Mouse (Mus musculus) adrenal gland, postnatal 14 days (tissue): ENCODE measurements around the gene Arvcf. TPM values are rescaled to one million over a fixed set of nuclear protein-coding genes. Genes with fewer than 3 reads are reported as not detected.

ENCODE experiments used
- DNase-seq: peaks from one replicate; pipeline ENCODE4 v3.0.0; 2021; ENCODE audit warnings: mixed read lengths
- microRNA-seq, 2 experiments: library from miRNA; unstranded; fragments of <30 nt; microRNA quantifications; one replicate each; pipeline ENCODE4 v1.2.0; 2021
- total RNA-seq: library from RNA; stranded (reverse); gene quantifications from 2 replicates; pipeline ENCODE4 v1.2.3, GENCODE M21; 2021

Arvcf gene
- total RNA-seq, 1 experiment from 2014 or later = 30.2 TPM

GRCm38 (mm10) chr16:18428516-18429042, 80.6 kb downstream of the Arvcf start:
- DNase-seq = no peak

DNA sequence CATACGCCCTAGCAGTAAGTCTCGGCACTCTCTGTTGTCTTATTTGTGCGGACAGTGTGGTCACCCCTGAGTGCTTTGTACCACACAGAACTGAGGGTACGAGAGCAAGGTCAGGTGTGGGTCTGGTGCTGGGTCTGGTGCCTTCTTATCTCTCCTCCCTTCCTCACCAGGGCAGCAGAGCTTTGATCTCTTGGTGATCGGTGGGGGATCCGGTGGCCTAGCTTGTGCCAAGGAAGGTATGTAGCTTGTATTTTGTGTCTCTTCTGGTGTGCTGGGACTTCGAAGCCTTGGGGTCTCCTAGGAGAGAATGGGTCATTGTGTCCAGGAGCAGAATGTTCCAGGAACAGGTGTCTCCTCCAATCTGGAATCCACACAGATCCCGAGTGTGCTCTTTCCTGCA, 81.7 kb downstream of the Arvcf start:
- no peak for DNase-seq

GRCm38 (mm10) chr16:18430641-18431212, 82.7 kb downstream of the Arvcf start:
- DNase-seq = no peak

DNA sequence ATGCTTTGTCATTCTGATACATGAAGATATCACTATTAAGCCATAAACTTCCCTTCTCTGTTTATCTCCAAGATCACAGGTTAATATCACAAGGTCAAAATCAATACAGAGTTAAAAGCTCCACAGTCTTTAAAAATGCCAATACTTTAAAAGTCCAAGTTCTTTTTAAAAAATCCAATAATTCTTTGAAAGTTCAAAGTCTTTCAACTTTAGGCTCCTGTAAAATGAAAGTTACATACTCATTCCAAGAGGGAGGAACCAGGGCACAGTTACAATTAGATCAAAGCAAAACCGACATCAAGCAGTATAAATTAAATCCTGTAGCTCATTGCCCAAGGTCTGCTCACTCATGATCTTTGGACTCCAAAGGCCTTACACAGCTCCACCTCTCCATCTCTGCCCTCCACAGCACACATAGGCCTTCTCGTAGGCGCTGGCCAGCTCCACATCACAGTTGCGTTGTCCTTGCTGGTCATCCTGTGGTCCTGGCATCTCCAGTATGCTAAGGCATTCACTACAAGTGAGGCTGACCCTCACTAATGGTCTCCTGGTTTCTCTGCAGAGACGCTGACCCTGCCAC, 85.4 kb downstream of the Arvcf start:
- peak; percentile 59 for DNase-seq

DNA sequence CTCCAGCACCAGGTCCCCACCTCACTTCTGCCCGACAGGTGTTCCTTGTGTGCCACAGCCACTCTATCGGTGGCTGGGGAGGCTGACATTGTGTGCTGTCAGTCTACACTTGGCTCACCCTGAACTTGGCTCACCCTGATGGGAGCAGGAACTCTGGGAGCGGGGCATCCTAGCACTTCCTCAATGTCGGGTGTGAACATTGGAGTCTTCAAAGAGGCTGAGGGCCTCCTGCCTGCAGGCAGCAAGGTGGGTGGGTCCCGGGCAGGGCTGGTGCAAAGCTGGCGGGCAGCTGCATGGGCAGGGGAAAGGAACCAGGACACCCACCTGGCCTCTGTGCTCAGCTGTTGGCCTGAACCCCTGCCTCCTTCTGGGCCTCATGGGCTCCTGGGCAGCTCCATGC, 88.1 kb downstream of the Arvcf start:
- no peak for DNase-seq

GRCm38 (mm10) chr16:18443385-18443841, 95.4 kb downstream of the Arvcf start:
- DNase-seq = peak; percentile 95

- no peak for DNase-seq
Measured at GRCm38 (mm10) chr16:18447243-18447642, 99.3 kb downstream of the Arvcf start.

- no peak for DNase-seq
Measured at GRCm38 (mm10) chr16:18448104-18448503, 100.1 kb downstream of the Arvcf start.

DNA sequence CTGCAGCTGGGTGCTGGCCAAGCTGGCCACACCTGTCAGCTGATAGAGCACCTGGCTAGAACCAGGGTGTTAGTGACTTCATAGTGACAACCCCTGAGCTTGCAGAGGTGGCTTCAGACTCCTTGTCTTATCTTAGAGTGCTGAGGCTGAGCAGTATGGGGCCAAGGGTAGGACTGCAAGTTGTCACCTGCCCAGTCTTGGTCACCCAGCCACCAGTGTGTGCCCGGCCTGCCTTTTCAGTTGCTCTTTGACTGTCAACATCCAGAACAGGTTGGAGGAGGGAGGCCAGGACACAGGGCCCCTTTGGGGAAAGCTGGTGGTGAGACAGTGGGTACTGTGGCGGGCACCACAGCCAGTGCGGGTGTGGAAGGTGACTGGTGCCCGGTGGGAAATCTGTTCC, 101.0 kb downstream of the Arvcf start:
- no peak for DNase-seq

DNA sequence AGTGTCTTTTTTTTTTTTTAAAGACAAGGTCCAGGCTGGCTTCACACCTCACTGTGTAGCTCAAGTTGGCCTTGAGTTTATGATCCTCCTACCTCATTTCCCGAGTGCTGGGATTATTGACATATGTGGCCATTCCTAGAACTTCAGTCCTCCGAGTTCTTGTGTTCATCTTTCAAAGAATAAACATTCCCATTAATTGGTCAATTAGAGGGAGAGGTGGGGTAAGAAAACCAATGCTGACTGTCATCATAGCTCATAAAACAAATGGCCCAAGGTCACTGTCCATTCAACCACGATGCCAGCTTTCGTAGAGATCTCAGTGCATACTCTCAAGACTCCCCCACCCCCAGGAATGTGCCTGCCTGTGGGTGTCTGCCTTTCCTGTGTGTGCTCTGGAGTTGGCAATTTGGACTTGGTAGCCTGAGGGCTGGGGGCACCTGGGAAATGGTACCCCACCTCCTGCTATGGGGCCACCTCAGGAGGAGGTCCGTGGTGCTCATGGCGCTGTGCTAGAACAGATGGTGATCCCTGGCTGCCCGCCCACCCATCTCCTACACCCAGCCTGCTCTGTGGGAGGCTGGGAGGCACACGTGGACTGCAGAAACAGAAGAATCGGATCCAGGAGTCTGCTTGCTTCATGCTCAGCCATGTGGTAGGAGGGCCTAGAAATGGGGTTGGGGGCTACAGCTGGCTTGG, 103.7 kb downstream of the Arvcf start:
- peak; percentile 63 for DNase-seq

GRCm38 (mm10) chr16:18452361-18452862, 104.4 kb downstream of the Arvcf start:
- DNase-seq = no peak

DNA sequence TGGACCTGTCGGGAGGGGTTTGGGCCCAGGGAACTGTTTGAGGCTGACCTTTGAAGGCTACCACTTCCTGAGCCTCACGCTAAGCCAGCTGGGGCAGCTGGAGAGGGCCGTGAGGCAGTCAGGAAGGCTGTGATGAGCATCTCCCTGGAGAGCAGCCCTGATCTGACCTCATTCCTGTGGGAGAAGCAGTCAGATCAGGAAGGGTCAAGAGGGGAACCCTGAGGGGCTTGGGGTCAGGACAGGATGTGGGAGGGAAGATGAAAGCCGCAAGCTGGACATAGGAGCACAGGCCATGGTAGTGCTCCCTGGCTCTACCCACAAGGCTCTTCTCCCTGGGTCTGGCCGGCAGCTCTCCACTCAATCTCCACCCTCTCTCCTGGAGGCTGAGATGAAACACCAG, 105.9 kb downstream of the Arvcf start:
- DNase-seq = peak; percentile 23

DNA sequence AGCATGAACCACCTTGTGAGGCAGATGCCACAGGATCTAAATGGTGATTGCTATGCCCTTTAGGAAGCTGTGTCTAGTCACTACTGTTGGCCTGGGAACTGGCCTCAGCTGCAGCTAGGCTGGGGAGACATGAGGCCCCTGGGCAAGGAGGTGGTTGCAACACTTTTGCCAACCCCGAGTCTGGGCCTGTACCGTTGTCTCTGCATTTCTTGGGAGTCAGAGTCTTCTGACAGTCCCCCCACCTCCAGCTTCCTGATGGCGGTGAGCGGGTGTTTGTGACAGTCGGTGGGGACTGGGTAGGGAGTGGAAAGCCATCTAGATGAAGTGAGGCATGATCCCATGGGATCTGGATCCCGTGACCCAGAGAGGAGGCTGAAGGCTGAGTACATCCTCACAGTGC, 107.4 kb downstream of the Arvcf start:
- no peak for DNase-seq

Small RNAs within 50 kb of the gene (microRNA-seq; reads per million reads assigned to microRNA genes)
- gene Gm26219 (0 reads per million in 2 experiments), gene Mir185 (1,108 to 1,316 reads per million in 2 experiments)

Other genes starting within 250 kb of the Arvcf start
- gene Rtn4r, start 220.5 kb upstream of the Arvcf start, total RNA-seq = 0.33 and 0.86 TPM in 2 replicates
- not detected in 2 replicates for gene Ccdc188, start 130.3 kb upstream of the Arvcf start, total RNA-seq
- gene Zdhhc8, start 113.0 kb upstream of the Arvcf start, total RNA-seq = 18.6 and 22.0 TPM in 2 replicates
- 41.0 and 47.0 TPM in 2 replicates for gene Trmt2a, start 99.5 kb upstream of the Arvcf start, total RNA-seq
- gene Ranbp1, start 99.5 kb upstream of the Arvcf start, total RNA-seq = 139 and 155 TPM in 2 replicates
- not detected in 2 replicates for gene Gm49776, start 89.9 kb upstream of the Arvcf start, total RNA-seq
- gene Dgcr8, start 58.9 kb upstream of the Arvcf start, total RNA-seq = 32.9 and 37.4 TPM in 2 replicates
- 30.2 and 30.5 TPM in 2 replicates for gene Tango2, start 79 bp upstream of the Arvcf start, total RNA-seq
- 66.4 and 66.5 TPM in 2 replicates for gene Txnrd2, start 78.2 kb downstream of the Arvcf start, total RNA-seq
- gene Comt, start 78.7 kb downstream of the Arvcf start, total RNA-seq = 117 and 147 TPM in 2 replicates
- 5.7 and 6.4 TPM in 2 replicates for gene Gnb1l, start 150.5 kb downstream of the Arvcf start, total RNA-seq
- gene Rtl10, start 150.7 kb downstream of the Arvcf start, total RNA-seq = 4.4 and 5.8 TPM in 2 replicates
- gene Tbx1, start 242.5 kb downstream of the Arvcf start, total RNA-seq = 2.5 TPM in 1 of 2 replicates, not detected in the other